In genomic region chr11:105293101-105293581, GRCm38 (mm10) we compare ENCODE assay signal across 8 mouse cellular contexts. TPM values are rescaled to one million over a fixed set of nuclear protein-coding genes. Genes with fewer than 3 reads are reported as not detected.
DNase-seq lines count a peak whose midpoint lies in the region; ATAC-seq and TF ChIP-seq lines count a peak whose summit lies in the region.

No protein-coding gene starts in this region.

- TF ChIP-seq POLR2A in liver, adult 2 months (IDR thresholded peaks at IDR 0.05; ENCODE audit: extremely low read depth, insufficient read depth, low read length) = no peak

- peaks cover 12% of the 10 kb centered on the region for H3K36me3 ChIP-seq in forebrain, embryonic 13.5 days (ENCODE audit: poor library complexity, severe bottlenecking)
- H3K36me3 ChIP-seq in liver, adult 2 months (ENCODE audit: control insufficient read depth, insufficient read depth, low read length) = no peaks in the 10 kb centered on the region
- peaks cover 15% of the 10 kb centered on the region for H3K36me3 ChIP-seq in neural tube, embryonic 12.5 days

- H3K4me1 ChIP-seq in forebrain, embryonic 13.5 days = peaks cover 35% of the 10 kb centered on the region
- H3K4me1 ChIP-seq in liver, adult 2 months (ENCODE audit: control insufficient read depth, insufficient read depth, low read length) = peaks cover 2% of the 10 kb centered on the region; the same call in 1 of the 2 replicates
- H3K4me1 ChIP-seq in neural tube, embryonic 12.5 days = peaks cover 33% of the 10 kb centered on the region

- ATAC-seq in forebrain, embryonic 13.5 days = peak; percentile 52
- ATAC-seq in neural tube, embryonic 12.5 days (ENCODE audit: low FRiP score, low read depth) = peak; percentile 57

- peak overlapping the region; percentile 73 for H3K9ac ChIP-seq in forebrain, embryonic 13.5 days
- no peak overlapping the region for H3K9ac ChIP-seq in liver, adult 2 months (ENCODE audit: low read depth, low read length)
- H3K9ac ChIP-seq in neural tube, embryonic 12.5 days = peak overlapping the region; percentile 67

- intact Hi-C loops in left cerebral cortex, postnatal 4 days (cut with DNase I) = no loop called here

- H3K27ac ChIP-seq in forebrain, embryonic 13.5 days = no peak overlapping the region
- H3K27ac ChIP-seq in liver, adult 2 months (replicated peaks; ENCODE audit: insufficient read depth, low read depth, low read length) = no peak overlapping the region
- H3K27ac ChIP-seq in neural tube, embryonic 12.5 days = peak overlapping the region; percentile 12; the same call in 1 of the 2 replicates

- peak; percentile 44 for DNase-seq in left cerebral cortex, postnatal 4 days
- DNase-seq in left cerebral cortex, adult 9 months (ENCODE audit: low spot score in 2 of 2) = no peak
- peak; percentile 75 for DNase-seq in heart, postnatal 4 days
- DNase-seq in liver, adult 2 months (ENCODE audit: extremely low read depth, low read depth, low spot score) = no peak
- DNase-seq in thymus, postnatal 25 days = no peak
- DNase-seq in cerebellum, adult 8-10 months = no peak

- no peaks in the 10 kb centered on the region for H3K9me3 ChIP-seq in forebrain, embryonic 13.5 days (replicated peaks)
- H3K9me3 ChIP-seq in neural tube, embryonic 12.5 days = no peaks in the 10 kb centered on the region

- no peak for TF ChIP-seq CTCF in liver, adult 2 months (IDR thresholded peaks at IDR 0.05; ENCODE audit: low read depth, low read length)

- no peaks in the 10 kb centered on the region for H3K79me2 ChIP-seq in liver, adult 2 months (ENCODE audit: control insufficient read depth, insufficient read depth, low read length)

- H3K4me3 ChIP-seq in forebrain, embryonic 13.5 days = peak overlapping the region; percentile 62
- H3K4me3 ChIP-seq in liver, adult 2 months (ENCODE audit: insufficient read depth, low read depth, low read length) = peak overlapping the region; percentile 62
- H3K4me3 ChIP-seq in neural tube, embryonic 12.5 days = peak overlapping the region; percentile 52

- H3K27me3 ChIP-seq in forebrain, embryonic 13.5 days = no peaks in the 10 kb centered on the region
- H3K27me3 ChIP-seq in liver, adult 2 months (ENCODE audit: control insufficient read depth, insufficient read depth, low read length) = peaks cover 4% of the 10 kb centered on the region; the same call in 1 of the 2 replicates
- no peaks in the 10 kb centered on the region; the same call in 1 of the 2 replicates for H3K27me3 ChIP-seq in neural tube, embryonic 12.5 days (replicated peaks)

- H3K4me2 ChIP-seq in forebrain, embryonic 13.5 days = peak overlapping the region; percentile 98
- H3K4me2 ChIP-seq in neural tube, embryonic 12.5 days (replicated peaks) = peak overlapping the region; percentile 98

- WGBS in forebrain, embryonic 13.5 days = under 1% methylated on average over 25 of the region's 26 CpGs
- WGBS in liver, adult 2 months = 10% methylated on average over 25 of the region's 26 CpGs
- under 1% methylated on average over 26 of the region's 26 CpGs for WGBS in neural tube, embryonic 12.5 days

RNA-seq across cellular contexts. Expression of gene Mrc2, which starts 0.7 kb away (rescaled TPM):
- 10 to 100 TPM; 13.4 to 13.5 TPM for total RNA-seq in left cerebral cortex, postnatal 4 days (2021)
- polyA plus RNA-seq in forebrain, embryonic 13.5 days (2015; fragmentation: Nextera tagmentation; extraction: Ambion mirVana) = 4.5 and 6.3 TPM in 2 replicates
- 10 to 100 TPM; 31.5 to 32.8 TPM for total RNA-seq in heart, postnatal 4 days (2021)
- 0.55 and 0.81 TPM in 2 replicates for total RNA-seq in liver, adult 2 months (2014; rRNA removed)
- 0.91 and 1.1 TPM in 2 replicates for polyA plus RNA-seq in liver, adult 2 months (2012; rRNA removed)
- polyA plus RNA-seq in neural tube, embryonic 12.5 days (2016; fragmentation: Nextera tagmentation; extraction: Ambion mirVana) = 11.3 and 13.1 TPM in 2 replicates

Comparison
In these comparisons a context has a peak if more than half of its experiments do, and no peak if none do; other contexts are left out.
1. DNase-seq: peak in left cerebral cortex, postnatal 4 days (single experiment) and heart, postnatal 4 days (single experiment); none in left cerebral cortex, adult 9 months (0 of 2), liver, adult 2 months (single experiment), thymus, postnatal 25 days (single experiment) and cerebellum, adult 8-10 months (single experiment).
2. Peak in every context shown above with its lines, with median percentiles within 50 percentile points of each other: H3K4me3 ChIP-seq.